Mouse (Mus musculus) G1E-ER4 (cell line): ENCODE data around the gene Enc1. TPM values are rescaled to one million over a fixed set of nuclear protein-coding genes. Genes with fewer than 3 reads are reported as not detected.

Experiments used
- GATA1 ChIP-seq: IDR thresholded peaks from one replicate; pipeline ENCODE4 v1.8.0; 2012; ENCODE audit warnings: low read length, inconsistent platforms
- polyA plus RNA-seq: library from polyadenylated mRNA; stranded (reverse); fragments of >175 nt; gene quantifications from 2 replicates; pipeline ENCODE4 v1.2.3, GENCODE M21; 2012

Gene Enc1
- polyA plus RNA-seq, result not detected in 2 replicates

DNA sequence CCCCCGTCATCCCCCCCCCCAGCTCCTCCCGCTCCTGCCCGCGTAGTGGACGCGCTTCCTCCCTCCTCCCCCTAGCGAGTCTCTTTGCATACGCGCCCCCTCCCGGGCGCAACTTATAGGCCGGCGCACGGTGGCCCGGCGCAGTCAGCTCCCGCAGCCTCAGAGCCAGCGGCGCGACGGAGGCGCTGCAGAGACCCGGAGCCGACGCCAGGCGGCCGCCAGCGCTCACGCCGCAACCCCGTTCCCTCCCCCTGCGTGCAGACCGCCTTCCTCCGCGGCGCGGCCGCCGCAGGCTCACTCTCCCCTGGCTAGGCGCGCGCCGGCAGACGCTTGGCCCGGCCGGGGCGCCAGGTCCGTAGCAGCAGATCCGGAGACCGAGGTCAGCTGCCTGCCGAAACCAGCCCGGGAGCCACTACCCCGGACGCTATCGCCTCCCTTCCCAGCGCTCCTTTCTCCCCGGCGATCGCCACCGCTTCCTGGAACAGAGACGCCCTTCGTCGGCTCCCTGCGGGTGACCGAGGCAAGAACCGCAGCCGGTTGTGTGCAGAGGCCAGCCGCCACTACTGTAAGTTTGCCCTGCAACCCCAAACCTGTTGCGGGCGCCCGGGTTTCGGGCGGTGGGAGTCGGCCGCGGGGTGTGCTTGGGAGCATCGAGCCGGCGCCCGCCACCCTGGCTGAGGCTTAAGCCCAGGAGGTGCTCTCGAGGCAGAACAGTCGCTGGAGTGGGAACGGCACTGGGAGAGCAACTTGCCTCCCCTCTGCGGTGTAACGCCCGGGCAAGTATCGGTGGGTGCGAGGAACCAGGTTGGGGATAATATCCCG lies at the start of gene Enc1:
Gene Enc1 (plus strand): TSS at position 141 of the 822 bp plus-strand sequence.
- TF ChIP-seq GATA1, result no peak

DNA sequence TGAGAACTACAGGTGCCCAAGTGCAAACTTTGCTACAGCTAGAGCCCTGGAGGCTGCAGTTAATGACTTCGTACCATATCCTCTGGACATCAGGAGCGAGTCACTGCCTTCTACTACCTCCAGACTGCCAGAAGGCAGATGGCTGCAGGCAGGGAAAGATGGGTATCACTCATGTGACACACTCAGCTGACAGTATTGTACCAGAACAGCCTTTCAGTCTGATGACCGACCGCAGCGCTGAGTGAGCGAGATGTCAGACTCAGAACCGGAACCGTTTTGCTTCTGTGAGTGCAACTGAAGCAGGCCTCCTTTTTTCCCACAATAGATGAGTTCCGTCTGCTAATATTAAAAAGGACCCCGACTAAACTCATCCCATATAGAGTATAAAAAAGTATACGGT lies 48.3 kb upstream of the Enc1 start:
- no peak for TF ChIP-seq GATA1

DNA sequence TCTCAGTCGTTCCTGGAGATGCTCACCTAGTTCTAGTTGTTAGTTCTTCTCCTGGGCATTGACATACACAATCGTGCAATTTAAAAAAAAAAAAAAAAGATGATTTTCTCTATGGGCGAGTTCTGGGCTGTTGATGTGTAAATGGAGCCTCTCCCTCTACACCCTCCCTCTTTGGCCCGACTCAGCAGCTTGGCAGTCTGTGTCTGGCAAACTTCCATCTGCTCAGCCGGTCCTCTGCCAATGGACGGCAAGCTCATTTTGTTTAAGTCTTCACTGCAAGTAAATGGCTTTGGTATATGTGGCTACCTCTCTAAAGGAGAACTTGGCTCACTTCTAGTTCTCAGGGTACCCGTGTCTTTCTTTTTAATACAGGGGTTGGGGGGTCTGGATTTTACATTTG lies 47.5 kb upstream of the Enc1 start:
- TF ChIP-seq GATA1, result no peak

DNA sequence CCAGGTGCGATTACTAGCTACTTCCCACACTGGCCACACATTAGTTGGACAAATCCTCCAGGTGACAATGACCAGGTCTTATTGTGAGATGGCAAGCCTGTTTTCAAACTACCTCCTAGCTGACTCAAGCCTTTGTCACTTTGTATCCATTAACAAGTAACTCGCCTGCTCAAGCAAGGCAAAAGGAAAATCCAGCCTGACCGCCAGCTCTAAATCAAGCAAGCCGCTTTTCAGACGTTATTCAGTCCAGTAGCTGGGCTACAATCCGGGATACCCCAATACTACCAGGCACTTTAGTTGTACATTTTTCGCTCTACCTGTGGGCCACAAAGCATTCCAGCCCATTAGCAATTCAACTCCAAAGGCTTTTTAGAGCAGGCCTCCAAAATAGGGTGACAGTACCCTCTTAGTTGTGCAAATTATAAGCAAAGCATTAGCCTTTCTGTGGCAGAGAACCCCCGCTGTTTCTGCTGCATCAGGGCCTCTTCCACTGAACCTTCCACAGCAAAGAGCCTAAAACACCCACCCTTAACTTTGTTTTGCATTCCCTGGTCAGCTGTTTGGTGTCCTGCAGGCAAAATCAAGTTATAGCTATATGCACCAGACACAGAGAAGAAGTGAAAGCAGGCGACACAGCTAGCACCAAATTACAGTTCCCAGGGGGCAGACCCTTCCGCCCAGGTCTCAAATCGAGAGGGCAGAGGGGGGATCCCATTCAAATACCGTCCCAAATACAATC lies 44.5 kb upstream of the Enc1 start:
- TF ChIP-seq GATA1, result no peak

DNA sequence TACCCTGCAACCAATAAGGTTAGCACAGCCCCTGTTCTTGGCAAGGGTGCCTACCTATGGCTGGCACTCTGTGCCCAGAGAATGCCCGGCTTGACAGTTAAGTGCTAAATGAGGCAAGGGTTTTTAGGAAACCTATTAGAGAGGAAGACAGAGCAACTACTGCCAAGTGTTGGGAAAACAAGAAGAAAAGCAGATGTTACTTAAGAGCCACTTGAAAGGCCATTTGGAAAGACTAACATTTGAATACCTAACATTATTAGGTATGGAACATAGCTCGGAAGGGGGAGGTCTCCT lies 44.0 kb upstream of the Enc1 start:
- TF ChIP-seq GATA1, result no peak

DNA sequence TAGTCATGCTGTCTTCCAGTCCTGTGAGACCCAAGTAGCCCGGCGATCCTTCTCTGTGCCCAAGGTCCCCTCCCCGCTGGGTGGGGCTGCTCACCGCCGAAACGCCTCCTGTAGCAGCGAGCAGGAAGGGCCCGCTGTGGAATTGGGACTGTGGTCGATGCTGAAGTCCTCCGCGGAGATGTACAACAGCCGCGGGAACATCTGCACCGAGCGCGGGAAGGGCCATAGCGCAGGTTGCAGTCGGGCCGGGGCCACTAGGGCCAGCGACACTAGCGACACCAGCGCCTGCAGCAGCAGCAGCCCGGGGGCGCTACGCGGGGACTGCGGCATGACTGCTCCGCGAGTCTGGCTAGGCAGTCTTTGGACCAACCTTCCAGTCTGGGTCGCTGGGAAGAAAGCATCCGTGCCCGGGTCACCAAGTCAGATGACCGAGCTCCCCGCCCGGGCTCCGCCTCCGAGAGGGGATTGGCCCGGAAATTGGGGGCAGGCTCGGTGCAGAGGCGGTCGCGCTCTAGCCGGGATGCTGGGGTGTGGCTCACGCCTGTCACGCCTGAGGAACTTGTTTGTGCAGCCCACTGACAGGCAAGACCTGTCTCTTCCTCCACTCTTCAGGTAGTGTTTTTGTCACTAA lies 42.9 kb upstream of the Enc1 start, which contains the start of gene Hexb:
Gene Hexb (minus strand): TSS at position 426 of the 631 bp plus-strand sequence.
- TF ChIP-seq GATA1, result no peak

DNA sequence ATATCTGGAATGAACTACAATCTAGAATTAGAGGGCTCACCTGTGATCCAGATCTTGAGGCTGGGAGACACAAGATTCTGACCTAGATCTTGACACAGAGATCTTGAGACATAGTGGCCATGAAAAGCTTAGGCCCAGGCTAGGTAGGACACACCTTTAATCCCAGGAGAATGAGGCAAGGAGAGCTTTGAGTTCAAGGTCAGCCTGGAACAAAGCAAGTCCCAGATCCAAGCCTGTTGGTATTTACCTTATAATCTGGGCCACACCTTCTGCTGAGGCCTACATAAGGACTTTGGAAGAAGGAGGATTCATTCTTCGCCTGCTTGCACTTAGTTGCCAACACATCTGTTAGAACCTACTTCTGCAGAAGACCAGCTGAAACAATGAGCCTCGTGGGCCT lies 41.8 kb upstream of the Enc1 start:
- no peak for TF ChIP-seq GATA1

DNA sequence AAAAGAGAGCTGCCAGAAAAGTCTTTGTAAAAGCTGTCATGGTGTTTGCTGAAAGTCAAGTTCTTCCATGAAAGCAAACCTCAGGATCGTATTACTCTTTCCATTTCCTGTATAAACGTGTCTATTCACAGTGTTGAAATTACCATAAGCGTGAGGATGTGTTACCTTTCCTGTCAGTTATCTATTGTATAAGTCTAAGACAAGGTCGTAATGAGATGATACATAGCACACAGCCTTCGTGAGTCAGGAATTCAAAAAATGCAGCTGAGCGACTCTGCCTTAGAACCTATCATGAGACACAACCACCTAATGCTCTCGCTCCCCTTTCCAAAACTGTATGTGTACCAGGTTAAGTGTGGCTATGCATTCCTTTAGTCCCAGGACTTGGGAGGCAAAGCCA lies 39.8 kb upstream of the Enc1 start:
- TF ChIP-seq GATA1, result no peak

DNA sequence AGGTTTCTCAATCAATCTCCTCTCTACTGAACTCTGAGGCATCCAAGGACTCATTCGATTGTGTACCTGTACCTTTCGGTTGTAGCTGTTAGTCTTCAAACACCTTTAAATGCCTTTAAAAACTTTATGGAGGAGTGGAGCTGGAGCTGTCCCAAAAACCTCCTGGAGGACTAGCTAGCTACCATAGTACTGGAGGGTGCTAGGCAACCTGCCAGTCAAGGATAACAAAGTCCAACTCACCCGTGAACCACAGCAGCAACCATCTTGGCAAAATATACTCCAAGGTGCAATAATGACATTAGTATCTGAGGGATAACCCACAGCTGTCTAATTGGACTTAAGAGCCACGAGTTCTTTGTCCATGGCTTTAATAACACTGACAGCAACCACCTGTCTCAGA lies 39.0 kb upstream of the Enc1 start:
- TF ChIP-seq GATA1, result no peak

DNA sequence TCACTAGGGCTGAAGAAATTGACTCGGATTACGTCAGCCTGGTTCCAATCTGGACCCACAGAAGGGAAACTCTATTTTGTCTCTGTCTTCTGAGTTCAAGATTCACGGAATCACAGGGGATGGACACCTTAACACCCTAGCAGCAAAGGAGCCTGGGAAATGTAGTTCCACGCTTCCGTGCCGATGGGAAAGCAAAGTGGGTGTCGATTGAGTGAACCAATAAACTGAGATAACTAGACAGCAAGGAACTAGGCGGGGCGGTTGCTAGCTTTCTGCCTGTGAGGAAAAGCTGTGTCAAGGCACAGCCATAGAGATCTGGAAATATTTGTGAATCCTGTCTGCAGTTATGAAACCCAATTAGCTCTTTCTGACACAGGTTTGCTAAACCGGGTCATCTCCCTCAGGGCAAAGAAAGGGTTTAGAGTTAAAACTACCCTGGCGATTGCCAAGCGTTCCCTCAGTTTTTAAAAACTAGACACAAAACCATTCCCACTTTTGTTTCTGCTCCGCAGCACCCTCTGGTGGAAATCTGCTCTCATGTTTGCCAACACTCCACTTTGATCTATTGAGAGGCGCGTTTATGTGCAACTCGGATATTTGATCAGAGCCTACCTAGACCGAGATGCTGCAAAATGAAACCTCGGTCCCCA lies 35.7 kb upstream of the Enc1 start:
- no peak for TF ChIP-seq GATA1

DNA sequence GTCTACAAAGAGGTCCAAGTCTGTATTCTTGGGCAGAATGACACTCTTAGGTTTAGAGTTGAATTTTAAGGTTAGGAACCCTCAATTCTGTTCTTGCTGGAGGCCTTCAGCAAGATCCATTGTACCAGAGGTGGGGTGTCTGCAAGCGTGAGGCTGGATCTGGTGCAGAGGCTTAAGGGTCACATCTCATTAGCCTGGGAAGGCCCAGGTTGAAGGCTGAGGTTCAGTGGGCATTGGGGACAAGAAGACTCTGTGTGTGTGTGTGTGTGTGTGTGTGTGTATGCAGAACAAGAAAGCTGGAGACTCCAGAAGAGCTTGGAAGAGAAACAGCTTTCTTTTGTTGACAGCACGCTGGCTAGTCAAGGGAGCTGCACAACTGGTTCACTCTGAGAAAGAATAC lies 34.9 kb upstream of the Enc1 start:
- no peak for TF ChIP-seq GATA1

DNA sequence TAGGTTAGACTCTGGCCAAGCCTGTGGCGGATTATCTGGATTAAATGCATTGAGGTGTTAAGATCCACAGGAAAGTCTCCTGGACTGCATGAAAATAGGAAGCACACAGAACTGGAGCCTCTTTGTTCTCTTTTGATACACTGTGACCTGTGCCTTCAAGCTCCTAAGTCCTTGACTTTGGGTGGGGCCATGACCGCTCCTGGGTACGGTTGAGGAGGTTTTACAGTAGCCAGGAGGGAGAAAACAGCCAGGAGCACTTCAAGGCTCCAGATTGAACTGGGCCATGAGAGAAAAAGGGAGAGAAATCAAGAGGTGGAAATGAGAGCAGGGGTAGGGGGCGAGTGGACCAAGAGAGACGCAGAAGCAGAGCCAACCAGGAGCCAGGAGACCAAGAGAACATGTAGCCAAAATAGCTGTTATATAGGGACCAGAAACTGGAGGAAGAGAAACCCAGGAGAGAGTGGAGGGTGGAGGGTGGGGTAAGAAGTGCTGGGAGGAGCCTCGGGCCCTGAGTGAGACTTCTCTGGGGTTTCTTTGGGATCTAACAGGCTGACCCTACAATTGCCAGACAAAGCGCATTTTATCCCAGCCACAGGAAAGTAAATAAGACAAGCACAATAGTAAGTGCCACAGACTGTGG lies 33.3 kb upstream of the Enc1 start:
- no peak for TF ChIP-seq GATA1

DNA sequence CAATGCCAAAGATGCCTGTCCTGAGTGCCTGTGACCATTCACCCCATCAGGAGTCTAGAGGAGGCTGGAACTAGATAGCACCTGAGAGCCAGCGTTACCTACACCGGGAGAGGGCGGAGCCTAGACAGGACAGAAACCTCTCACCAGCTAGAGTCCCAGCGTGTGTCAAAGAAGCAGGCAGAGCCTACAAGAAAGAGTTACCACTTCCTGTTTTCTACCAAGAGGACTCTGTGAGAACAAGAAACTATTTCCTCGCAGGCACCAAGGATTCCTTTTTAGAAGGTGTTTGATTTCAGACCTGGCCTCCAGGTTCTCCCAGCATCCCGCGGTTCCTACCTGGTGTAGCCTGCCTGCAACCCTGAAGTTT lies 32.8 kb upstream of the Enc1 start:
- no peak for TF ChIP-seq GATA1

DNA sequence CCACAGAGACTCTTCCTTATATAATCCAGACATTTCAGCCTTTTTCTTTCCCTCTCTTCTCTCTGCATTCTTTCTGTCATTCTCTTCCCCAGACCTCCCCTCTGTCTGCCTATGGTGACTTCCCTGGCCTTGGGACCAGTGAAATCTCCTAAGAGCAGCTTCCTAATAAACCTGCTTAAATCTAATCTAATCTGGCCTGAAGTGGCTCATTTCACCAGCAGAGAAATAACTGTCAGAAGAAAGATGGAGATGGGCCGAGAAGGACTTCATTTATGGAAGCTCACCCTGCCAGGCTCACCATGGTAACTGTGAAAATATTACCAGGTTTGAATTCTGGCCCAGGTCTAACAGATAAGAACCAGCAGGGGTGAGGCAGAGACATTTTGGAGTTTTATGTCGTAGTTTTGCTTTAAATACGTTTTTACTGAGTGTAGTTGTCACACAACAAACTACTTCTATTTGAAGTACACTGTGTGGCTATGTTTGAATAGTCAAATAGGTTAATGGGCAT lies 32.4 kb upstream of the Enc1 start:
- no peak for TF ChIP-seq GATA1

DNA sequence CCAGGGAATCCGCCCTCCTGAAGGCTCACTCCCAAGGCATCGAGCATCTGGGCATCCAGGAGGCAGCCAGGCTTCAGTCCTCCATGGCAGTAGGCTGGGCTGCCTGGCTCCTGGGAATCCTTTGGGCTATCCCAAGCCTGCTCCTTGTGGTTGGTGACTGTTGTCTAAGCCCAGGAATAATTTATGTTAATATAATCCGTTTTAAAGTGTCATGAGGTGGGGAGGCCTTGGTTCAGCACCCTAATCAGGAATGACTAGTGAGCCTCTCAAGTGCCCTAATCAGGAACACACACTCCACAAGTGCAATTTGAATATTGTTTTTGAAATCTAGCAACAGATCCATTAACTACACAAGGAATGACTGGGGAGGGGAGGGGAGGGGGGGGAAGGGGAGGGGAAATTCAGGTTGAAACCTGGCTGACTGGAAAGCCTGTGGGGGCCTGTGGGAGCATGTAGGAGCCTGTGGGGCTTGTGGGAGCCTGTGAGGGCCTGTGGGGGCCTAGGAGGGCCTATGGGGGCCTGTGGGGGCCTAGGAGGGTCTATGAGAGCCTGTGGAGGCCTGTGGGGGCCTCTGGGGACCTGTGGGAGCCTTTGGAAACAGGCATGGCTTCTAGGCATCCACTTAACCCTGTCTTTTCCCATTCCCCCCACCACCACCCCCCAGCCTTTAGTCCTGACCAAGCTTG lies 26.2 kb upstream of the Enc1 start:
- no peak for TF ChIP-seq GATA1

DNA sequence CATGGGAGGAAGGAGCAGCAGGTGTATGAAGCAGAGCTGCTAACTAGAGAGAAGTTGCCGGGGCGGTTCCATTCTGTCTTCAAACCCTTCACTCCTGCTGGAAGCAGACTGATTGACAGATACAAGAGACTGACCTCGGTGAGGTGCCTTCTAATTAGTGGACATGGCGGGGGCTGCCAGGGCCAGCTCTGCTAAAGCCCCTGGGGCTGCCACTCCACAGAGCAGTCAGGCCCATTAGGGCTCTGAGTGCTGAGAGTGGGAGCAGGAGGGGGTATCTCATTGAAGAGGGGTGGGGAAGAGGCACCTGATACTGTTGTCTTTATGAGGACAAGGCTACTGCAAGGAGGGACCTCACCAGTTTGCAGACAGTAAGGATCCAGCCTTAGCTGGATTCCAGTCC lies 25.3 kb upstream of the Enc1 start:
- no peak for TF ChIP-seq GATA1
